Mouse (Mus musculus): Measurements from ENCODE around the gene Olfr881.

GRCm38 (mm10) chr9:38000021-38000420 lies 8.4 kb downstream of the Olfr881 start:
- TF ChIP-seq CTCF (conservative IDR thresholded peaks at IDR 0.05; ENCODE audit: low read length), result no peak
- no peak for TF ChIP-seq NANOG (IDR thresholded peaks at IDR 0.05; ENCODE audit: borderline replicate concordance, low read length)
